Mouse (Mus musculus) monocyte, adult 59 days (primary cell): ENCODE measurements around the gene Syt11. TPM values are rescaled to one million over a fixed set of nuclear protein-coding genes. Genes with fewer than 3 reads are reported as not detected.

Source experiments
- total RNA-seq, 2 experiments: library from RNA; stranded (reverse); gene quantifications; one replicate each; pipeline ENCODE4 v1.2.4; 2023

Syt11 gene
- total RNA-seq: 1 to 10 TPM; 2.7 to 2.9 TPM

DNA sequence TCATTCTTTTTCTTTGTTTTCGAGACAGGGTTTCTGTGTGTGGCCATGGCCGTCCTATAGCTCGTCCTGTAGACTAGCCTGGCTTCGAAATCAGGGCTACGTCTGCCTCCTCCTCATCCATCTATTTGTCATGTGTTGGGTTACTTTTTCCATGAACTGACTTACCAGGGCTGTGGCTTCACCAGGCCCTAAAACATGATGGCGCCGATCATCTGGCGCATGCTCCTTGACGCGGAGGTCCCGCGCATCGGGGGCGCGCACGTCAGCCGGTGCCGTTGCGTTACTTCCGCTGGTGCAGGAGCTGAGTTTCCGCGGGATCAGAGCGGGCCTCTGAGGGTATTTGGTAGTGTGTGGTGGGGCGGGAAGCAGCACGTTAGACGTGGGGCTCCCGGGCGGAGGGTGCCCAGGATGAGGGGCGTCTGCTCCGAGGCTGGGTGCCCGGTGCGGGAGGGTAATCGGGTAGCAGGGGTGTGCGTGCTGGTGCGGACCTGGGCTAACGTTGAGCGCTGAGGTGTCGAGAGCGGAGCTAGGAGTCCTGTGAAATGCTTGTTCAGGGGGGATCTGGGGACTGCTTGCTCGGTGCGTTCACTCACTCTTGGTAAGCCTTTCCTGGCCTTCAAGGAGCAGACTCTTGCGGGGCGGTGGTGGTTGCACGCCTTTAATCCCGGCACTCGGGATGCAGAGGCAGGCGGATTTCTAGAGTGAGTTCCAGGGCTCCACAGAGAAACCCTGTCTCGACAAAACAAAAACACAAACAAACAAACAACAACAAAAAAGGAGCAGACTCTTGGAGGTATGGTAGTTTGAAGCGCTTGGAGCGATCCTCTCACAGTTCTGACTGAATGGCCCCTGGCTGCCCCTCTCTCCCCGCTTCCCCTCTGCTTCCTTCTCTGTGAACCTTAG, at the start of gene Syt11:
Gene Syt11 (minus strand): TSS at position 226 of the 903 bp plus-strand sequence.

DNA sequence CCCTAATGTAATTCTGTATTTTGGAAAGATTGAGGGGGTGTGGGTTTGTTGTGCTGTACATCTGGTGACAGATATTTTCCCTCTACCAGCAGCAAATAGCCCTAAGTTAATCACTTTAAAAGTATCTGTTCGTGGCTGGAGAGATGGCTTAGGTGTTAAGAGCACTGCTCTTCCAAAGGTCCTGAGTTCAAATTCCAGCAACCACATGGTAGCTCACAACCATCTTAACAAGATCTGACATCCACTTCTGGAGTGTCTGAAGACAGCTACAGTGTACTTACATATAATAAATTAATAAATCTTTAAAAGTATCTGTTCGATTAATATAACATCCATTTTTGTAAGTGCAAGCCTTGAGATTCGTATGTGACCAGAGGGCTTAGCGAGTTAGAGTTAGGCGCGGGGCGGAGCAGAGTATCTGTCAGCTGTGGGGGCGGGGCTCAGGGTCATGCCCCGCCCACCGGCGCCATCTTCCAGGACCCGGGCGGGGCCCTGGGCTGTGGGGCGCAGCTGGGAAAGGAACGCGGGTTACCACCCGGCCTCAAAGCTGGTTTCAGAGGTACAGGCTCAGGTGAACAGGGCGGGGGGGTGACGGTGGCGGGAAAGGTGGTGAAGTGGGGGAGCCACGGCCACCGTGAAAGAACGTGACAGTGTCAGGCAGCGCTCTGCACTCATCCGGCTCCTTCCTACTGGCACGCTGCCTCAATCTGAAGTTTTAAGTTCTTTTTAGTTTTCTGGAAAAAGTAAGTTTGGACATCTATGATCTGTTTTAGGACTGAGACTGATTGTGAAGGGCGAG, 58.4 kb downstream of the Syt11 start, which contains the start of gene Rit1:
Gene Rit1 (plus strand): TSS at position 440 of the 799 bp plus-strand sequence.

Other genes with a start within 250 kb of the Syt11 start
- gene Mex3a, start 242.8 kb downstream of the Syt11 start, total RNA-seq: under 1 TPM; 0.15 to 0.29 TPM
- not detected for gene Rab25, start 226.9 kb downstream of the Syt11 start, total RNA-seq
- gene Lamtor2, start 222.1 kb downstream of the Syt11 start, total RNA-seq: 10 to 100 TPM; 87.8 to 98.3 TPM
- gene Ubqln4, start 221.4 kb downstream of the Syt11 start, total RNA-seq: 10 to 100 TPM; 28.1 to 31.2 TPM
- 100 to 1,000 TPM in 1 of 2 experiments, 10 to 100 TPM in 1; 97.9 to 109 TPM for gene Ssr2, start 199.3 kb downstream of the Syt11 start, total RNA-seq
- 100 to 1,000 TPM; 325 to 357 TPM for gene Arhgef2, start 169.2 kb downstream of the Syt11 start, total RNA-seq
- gene Rxfp4, start 122.0 kb downstream of the Syt11 start, total RNA-seq: under 1 TPM in 1 of 2 experiments, not detected in 1; 0.52 TPM
- 10 to 100 TPM; 76.0 to 77.3 TPM for gene Khdc4, start 89.4 kb downstream of the Syt11 start, total RNA-seq
- 10 to 100 TPM; 51.6 to 56.0 TPM for gene Rit1, start 58.3 kb downstream of the Syt11 start, total RNA-seq
- 10 to 100 TPM; 39.3 to 47.1 TPM for gene Gon4l, start 60.1 kb upstream of the Syt11 start, total RNA-seq
- 10 to 100 TPM; 10.2 to 12.4 TPM for gene Msto1, start 138.8 kb upstream of the Syt11 start, total RNA-seq
- gene Ash1l, start 175.5 kb upstream of the Syt11 start, total RNA-seq: 10 to 100 TPM; 56.5 to 59.4 TPM
- gene Dap3, start 176.0 kb upstream of the Syt11 start, total RNA-seq: 10 to 100 TPM; 42.3 to 47.0 TPM